Mouse (Mus musculus) bone marrow macrophage, adult 2 months (primary cell): ENCODE results near the gene Gm20388.

ENCODE experiments used
- CTCF ChIP-seq: IDR thresholded peaks from 2 replicates; pipeline ENCODE4 v1.5.1; 2012; ENCODE audit warnings: low read depth, mild to moderate bottlenecking, low read length, moderate library complexity
- POLR2A ChIP-seq: IDR thresholded peaks from 2 replicates; pipeline ENCODE4 v1.6.1; 2012; ENCODE audit warnings: mild to moderate bottlenecking, low read depth, low read length, borderline replicate concordance

GRCm38 (mm10) chr8:119901349-119901748 lies 9.3 kb upstream of the Gm20388 start:
- TF ChIP-seq CTCF = no peak
- TF ChIP-seq POLR2A = no peak
